Mouse (Mus musculus) bone marrow macrophage, adult 2 months (primary cell): Measurements from ENCODE around the gene Slc38a6.

Experiments
- CTCF ChIP-seq: IDR thresholded peaks from 2 replicates; pipeline ENCODE4 v1.5.1; 2012; ENCODE audit warnings: low read depth, mild to moderate bottlenecking, low read length, moderate library complexity
- POLR2A ChIP-seq: IDR thresholded peaks from 2 replicates; pipeline ENCODE4 v1.6.1; 2012; ENCODE audit warnings: mild to moderate bottlenecking, low read depth, low read length, borderline replicate concordance

DNA sequence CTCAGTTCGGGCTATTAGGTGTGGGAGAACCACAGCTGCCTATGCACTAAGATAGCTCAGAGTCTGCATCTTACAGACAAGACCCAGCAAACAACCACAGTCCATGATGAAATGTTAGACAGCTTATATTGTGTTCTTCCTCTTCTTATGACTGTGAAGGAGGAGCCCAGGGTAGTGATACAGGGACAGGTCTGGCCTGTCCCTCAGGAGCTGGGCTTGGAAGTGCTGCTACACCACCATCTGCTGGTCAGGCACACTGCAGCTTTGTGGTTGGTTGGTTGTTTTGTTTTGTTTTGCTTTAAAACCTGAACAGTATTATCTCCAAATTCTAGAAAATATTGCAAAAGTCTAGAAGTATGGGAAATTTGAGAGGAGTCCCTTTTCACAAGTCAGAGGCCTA, 38.2 kb downstream of the Slc38a6 start:
- no peak for TF ChIP-seq POLR2A
- no peak for TF ChIP-seq CTCF
